Mouse (Mus musculus) stomach, embryonic 15.5 days (tissue): ENCODE measurements around the gene Hfe2. TPM values are rescaled to one million over a fixed set of nuclear protein-coding genes. Genes with fewer than 3 reads are reported as not detected.

ENCODE experiments used
- ATAC-seq: fragments of 200-750 bp; cut with Nextera tagmentation; 2 replicates; pipeline ENCODE4 v1.8.0; 2017; ENCODE audit warnings: low read depth, moderate number of reproducible peaks, moderate TSS enrichment; ENCODE audit not compliant: insufficient read depth, low FRiP score
- H3K27ac ChIP-seq: fragments of 300-500 bp; sonication (generic); 2 replicates; pipeline ENCODE4 v1.5.1; 2015; ENCODE audit warnings: mild to moderate bottlenecking, inconsistent platforms
- H3K27me3 ChIP-seq: fragments of 300-500 bp; sonication (generic); replicated peaks from 2 replicates; pipeline ENCODE4 v1.6.1; 2015; ENCODE audit warnings: inconsistent platforms
- H3K36me3 ChIP-seq: fragments of 300-500 bp; sonication (generic); 2 replicates; pipeline ENCODE4 v1.6.1; 2015; ENCODE audit warnings: inconsistent platforms
- H3K4me1 ChIP-seq: fragments of 300-500 bp; sonication (generic); 2 replicates; pipeline ENCODE4 v1.6.1; 2015; ENCODE audit warnings: inconsistent platforms
- H3K4me2 ChIP-seq: fragments of 300-500 bp; sonication (generic); 2 replicates; pipeline ENCODE4 v1.6.1; 2015; ENCODE audit warnings: mild to moderate bottlenecking, inconsistent platforms
- H3K4me3 ChIP-seq: fragments of 300-500 bp; sonication (generic); replicated peaks from 2 replicates; pipeline ENCODE4 v1.5.1; 2015; ENCODE audit warnings: inconsistent platforms
- H3K9ac ChIP-seq: fragments of 300-500 bp; sonication (generic); 2 replicates; pipeline ENCODE4 v1.6.1; 2015; ENCODE audit warnings: inconsistent platforms
- H3K9me3 ChIP-seq: fragments of 300-500 bp; sonication (generic); 2 replicates; pipeline ENCODE4 v1.6.1; 2016; ENCODE audit warnings: inconsistent platforms
- WGBS: fragments of 180-500 bp; shearing (Covaris S2); methylation state at CpG from one replicate; pipeline ENCODE4 v1.1.7; 2015; 5-methylcytosine and 5-hydroxymethylcytosine counted together
- polyA plus RNA-seq: library from polyadenylated mRNA; unstranded; fragments of >200 nt; fragmentation: Nextera tagmentation; extraction: Ambion mirVana; gene quantifications from 2 replicates; pipeline ENCODE4 v1.2.1, GENCODE M21; 2015

The Hfe2 gene
- polyA plus RNA-seq, 1 experiment from 2014 or later = 0.78 TPM

DNA sequence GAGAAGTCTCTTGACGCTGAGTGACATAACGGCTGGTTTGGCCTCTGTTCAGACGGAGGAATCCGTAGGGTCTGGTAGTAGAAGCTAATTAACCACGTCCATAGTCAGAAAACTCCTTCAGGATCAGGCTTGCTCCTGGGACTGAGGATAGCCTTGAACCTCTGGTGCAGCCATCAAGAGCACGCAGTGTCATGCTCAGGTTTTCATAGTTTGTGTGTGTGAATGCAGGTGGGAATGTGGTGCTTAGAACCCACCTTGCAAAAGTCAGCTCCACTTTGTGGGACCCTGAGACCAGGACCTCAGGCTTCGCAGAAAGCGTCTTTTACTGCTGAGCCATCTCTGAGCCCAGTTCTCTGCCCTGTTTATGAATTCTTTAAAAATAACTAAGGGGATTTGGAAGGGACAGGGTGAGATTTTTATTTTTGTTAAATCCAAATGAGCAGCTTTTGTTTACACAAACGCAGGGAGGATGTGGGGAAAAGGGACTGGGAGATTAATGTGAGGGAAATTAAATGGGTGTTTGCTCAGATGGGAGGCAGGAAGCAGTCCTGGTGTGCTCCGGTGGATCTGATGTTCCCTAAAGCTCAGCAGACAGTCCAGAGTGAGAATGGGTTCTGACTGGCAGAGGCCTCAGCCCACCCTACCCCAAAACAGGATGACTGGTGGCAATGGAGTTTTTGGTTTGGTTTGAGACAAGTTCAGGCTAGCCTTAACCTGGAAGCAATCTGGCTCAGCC, 37.1 kb downstream of the Hfe2 start:
- ATAC-seq = no peak
- H3K27ac ChIP-seq = peak overlapping the region; percentile 71
- H3K36me3 ChIP-seq = peaks cover 20% of the 10 kb centered on the region
- 34% methylated on average over 10 of the region's 10 CpGs for WGBS
- no peak overlapping the region for H3K9ac ChIP-seq
- peak overlapping the region; percentile 17; the same call in 1 of the 2 replicates for H3K4me3 ChIP-seq
- no peaks in the 10 kb centered on the region for H3K27me3 ChIP-seq
- H3K4me2 ChIP-seq = peak overlapping the region; percentile 19
- no peaks in the 10 kb centered on the region for H3K9me3 ChIP-seq
- H3K4me1 ChIP-seq = peaks cover 34% of the 10 kb centered on the region

DNA sequence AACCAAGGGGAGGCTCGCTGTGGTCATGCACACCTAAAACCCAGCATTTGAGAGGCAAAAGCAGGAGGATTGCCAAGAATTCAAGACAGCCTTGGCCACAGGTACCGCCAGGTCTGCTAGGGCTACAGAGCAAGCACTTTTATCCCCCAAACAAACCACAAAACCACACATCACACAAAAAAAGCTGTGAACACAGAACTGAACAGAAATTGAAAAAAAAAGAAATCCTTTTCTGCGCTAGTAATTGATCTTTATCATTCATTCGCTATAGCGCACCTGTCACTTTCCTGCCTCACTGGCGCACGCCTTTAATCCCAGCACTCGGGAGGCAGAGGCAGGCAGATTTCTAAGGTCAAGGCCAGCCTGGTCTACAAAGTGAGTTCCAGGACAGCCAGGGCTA, 38.3 kb downstream of the Hfe2 start:
- Histone ChIP-seq H3K27ac (no peak overlapping the region; the same call in 1 of the 2 replicates), H3K4me2 (no peak overlapping the region), H3K4me3 (no peak overlapping the region), H3K36me3 (peaks cover 20% of the 10 kb centered on the region), H3K9me3 (no peaks in the 10 kb centered on the region), H3K4me1 (peaks cover 34% of the 10 kb centered on the region), H3K9ac (no peak overlapping the region), H3K27me3 (no peaks in the 10 kb centered on the region)
- WGBS = 89% methylated on average over 8 of the region's 8 CpGs
- no peak for ATAC-seq

DNA sequence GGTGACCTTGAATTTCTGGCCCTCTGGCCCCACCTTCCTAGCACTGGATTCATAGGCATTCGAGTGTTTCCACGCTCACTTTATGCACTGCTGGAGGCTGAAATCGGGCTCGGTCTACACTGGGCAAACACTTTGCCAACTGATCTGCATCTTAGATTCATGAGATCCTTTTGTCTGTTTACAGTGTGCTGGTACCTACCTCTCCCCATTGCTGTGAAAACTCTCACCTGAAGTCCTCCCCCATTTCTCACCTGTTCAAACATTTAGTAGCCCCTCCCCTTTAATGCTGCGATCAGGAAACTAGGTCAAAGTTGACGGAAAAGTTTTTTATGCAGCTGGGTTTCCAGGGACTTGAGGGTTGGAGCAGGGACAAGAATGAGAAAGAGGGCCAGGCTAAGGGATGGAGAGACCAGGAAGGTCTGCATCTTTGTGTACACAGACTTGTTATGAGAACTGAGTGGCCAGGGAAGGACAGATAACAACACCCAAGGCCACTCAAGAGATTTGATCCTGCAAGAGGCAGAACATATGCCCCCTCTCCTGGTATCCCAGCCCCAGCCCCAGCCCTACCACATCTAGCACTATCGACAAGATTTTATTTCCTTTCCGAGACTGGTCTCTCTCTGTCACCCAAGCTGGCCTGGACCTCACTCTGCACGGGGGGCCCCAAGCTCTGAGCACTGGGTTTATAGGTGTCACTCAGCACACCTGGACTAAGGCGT, 39.1 kb downstream of the Hfe2 start:
- Histone ChIP-seq H3K36me3 (peaks cover 20% of the 10 kb centered on the region), H3K4me3 (no peak overlapping the region), H3K27ac (peak overlapping the region; percentile 83), H3K9me3 (no peaks in the 10 kb centered on the region), H3K4me1 (peaks cover 34% of the 10 kb centered on the region), H3K4me2 (peak overlapping the region; percentile 24; the same call in 1 of the 2 replicates), H3K27me3 (no peaks in the 10 kb centered on the region), H3K9ac (no peak overlapping the region)
- peak; percentile 54 for ATAC-seq
- WGBS = 42% methylated on average over 10 of the region's 10 CpGs

DNA sequence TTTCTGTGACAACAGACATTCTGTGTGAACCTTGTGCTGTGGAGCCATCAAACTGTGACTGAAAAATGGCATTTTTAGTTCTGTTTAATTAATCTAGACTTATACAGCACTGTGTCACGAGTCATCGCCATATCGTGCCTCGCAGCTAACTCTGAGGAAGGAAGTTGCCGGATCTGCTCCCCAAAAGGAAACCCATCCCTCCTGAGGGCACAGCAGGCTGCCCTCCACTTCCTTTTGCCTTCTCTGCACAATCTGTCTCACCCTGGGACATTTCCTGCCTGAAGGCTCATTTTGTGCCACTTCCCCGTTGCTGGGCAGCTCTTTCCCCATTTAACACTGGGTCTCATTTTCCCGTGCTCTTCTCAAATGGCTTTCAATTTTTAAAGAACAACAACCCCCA, 39.7 kb downstream of the Hfe2 start:
- H3K4me2 ChIP-seq = peak overlapping the region; percentile 24; the same call in 1 of the 2 replicates
- peak overlapping the region; percentile 83 for H3K27ac ChIP-seq
- no peaks in the 10 kb centered on the region for H3K27me3 ChIP-seq
- 43% methylated on average over 7 of the region's 7 CpGs for WGBS
- H3K36me3 ChIP-seq = peaks cover 18% of the 10 kb centered on the region
- H3K9ac ChIP-seq = no peak overlapping the region
- H3K4me3 ChIP-seq = no peak overlapping the region
- no peak for ATAC-seq
- peaks cover 31% of the 10 kb centered on the region for H3K4me1 ChIP-seq
- H3K9me3 ChIP-seq = no peaks in the 10 kb centered on the region

DNA sequence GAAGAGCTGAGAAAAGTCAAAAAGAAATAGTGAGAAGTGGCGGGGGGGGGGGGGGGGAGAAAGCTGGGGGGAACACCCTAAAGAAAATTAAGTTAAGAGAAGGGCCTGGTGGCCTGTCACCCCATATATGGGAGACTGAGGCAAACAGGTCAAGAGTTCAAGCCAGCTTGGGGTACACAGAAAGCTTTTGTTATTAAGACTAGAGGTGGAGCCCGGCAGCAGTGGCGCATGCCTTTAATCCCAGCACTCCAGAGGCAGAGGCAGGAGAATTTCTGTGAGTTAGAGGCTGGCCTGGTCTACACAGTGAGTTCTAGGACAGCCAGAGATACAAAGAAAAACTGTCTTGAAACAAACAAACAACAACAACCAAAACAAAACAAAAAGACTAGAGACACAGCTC, 40.1 kb downstream of the Hfe2 start:
- WGBS = 63% methylated on average over 3 of the region's 3 CpGs
- Histone ChIP-seq H3K4me2 (no peak overlapping the region), H3K4me1 (peaks cover 27% of the 10 kb centered on the region), H3K36me3 (peaks cover 14% of the 10 kb centered on the region), H3K27ac (peak overlapping the region; percentile 83), H3K27me3 (no peaks in the 10 kb centered on the region), H3K9me3 (no peaks in the 10 kb centered on the region), H3K9ac (no peak overlapping the region), H3K4me3 (no peak overlapping the region)
- ATAC-seq = no peak

DNA sequence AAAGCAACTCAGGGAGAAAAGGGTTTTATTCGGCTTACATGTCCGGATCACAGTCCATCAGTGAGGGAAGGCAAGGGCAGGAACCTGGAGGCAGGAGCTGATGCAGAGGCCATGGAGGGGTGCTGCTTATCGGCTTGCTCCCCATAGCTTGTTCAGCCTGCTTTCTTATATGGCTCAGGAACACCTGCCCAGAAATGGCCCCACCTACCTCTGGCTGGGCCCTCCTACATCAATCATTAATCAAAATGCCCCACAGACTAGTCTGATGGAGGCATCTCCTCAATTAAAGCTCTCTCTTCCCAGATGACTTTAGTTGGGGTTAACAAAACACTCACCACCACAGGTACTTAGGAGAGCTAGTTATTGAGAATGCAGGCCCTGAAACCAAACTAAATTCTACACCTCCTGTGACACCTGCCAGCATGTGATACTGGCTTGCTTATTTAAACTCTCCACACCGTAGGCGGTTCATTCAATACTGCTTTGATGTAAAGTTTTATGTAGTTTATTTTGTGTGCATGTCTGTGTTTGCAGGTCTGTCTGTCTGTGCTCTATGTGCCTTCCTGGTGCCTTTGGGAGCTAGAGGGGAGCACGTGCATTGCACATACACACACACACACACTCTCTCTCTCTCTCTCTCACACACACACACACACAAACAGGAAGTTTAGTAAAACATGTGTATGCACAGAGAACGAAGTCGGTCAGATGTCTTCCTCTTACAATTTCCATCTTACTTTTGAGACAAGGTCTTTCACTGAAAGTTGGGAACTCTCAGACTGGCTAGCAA, 41.9 kb downstream of the Hfe2 start:
- H3K4me1 ChIP-seq = peaks cover 17% of the 10 kb centered on the region
- no peak overlapping the region for H3K27ac ChIP-seq
- no peak for ATAC-seq

DNA sequence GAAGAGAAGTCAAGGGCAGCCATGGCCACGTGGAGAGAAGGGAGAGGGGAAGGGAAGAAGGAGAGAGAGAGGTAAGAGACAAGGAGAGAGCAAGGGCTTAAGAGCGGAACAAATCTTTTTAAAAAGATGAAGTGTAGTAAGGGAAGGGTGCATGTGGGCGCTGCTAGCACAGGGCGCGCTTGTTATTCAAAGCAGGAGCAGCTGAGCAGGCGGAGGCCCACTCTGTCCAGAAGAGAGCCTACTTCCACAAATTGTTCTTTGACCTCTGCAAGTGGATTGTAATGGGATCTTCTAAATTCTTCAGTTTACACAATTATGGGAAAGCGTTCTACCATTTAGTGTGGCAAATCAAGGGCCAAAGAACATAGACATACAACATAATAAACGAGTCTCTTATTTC, 43.6 kb downstream of the Hfe2 start:
- no peaks in the 10 kb centered on the region for H3K9me3 ChIP-seq
- ATAC-seq = no peak
- no peak overlapping the region for H3K4me3 ChIP-seq
- H3K27ac ChIP-seq = peak overlapping the region; percentile 18; the same call in 1 of the 2 replicates
- H3K9ac ChIP-seq = no peak overlapping the region
- peaks cover 14% of the 10 kb centered on the region; the same call in 1 of the 2 replicates for H3K4me1 ChIP-seq
- no peaks in the 10 kb centered on the region for H3K36me3 ChIP-seq
- H3K4me2 ChIP-seq = no peak overlapping the region
- no peaks in the 10 kb centered on the region for H3K27me3 ChIP-seq
- 73% methylated on average over 8 of the region's 8 CpGs for WGBS

More for the DNA sequence above, 41.9 kb downstream of the Hfe2 start:
- WGBS = 72% methylated on average over 8 of the region's 8 CpGs
- Histone ChIP-seq H3K4me2 (no peak overlapping the region), H3K9me3 (no peaks in the 10 kb centered on the region), H3K36me3 (no peaks in the 10 kb centered on the region), H3K4me3 (no peak overlapping the region), H3K9ac (no peak overlapping the region), H3K27me3 (no peaks in the 10 kb centered on the region)

DNA sequence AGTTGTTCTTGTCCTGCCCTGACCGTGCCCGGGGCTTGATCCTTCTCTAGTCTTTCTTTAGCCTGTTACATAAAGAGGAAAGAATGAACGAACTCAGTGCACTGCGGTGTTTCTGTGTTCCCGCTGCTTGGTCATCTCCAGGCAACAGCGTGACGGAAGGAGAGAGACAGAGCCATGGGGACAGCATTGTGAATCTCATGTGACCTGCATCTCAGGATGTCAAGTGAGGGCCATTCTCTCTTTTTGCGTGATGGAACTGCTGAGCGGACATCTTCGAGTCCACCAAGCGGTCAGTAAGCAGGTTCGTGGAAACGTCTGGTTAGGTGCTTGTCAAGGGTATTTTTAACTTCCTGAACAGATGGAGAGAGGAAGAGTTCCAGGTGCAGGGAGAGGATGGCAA, 44.5 kb downstream of the Hfe2 start:
- 91% methylated on average over 13 of the region's 13 CpGs for WGBS
- no peak overlapping the region for H3K27ac ChIP-seq
- ATAC-seq = no peak

DNA sequence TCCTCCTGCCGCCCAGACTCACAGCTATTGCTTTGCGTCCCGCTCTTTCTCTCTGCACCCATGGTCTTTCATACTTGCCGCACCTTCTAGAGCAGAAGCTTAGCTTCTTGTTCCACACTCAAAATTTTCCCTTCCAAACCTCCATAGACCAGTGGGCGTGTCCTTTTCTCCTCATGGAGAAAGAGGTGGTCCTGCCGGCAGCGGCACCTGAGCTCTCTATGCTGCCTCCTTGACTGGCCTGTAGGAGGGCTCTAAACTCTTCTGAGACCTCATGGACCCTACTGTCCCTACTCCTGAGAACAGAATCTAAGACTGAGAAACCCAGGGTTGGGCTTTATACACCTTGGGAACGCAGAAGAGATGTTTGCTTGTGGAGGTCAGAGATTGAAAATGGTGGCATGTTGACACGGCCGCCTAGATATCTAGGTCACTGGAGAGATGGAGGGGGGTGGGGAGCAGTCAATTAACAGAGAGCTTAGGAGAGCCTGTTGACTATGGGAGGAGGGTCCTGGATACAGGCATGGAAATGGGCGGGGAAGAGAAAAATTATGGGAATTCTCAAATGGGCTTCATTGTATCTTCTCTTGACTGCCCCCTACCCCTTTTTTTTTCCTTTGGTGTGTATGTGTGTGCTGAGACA, 45.1 kb downstream of the Hfe2 start:
- Histone ChIP-seq H3K9me3 (no peaks in the 10 kb centered on the region), H3K27ac (peak overlapping the region; percentile 35; the same call in 1 of the 2 replicates), H3K27me3 (no peaks in the 10 kb centered on the region), H3K36me3 (no peaks in the 10 kb centered on the region), H3K4me3 (no peak overlapping the region), H3K4me1 (peaks cover 8% of the 10 kb centered on the region; the same call in 1 of the 2 replicates), H3K4me2 (no peak overlapping the region), H3K9ac (no peak overlapping the region)
- 76% methylated on average over 11 of the region's 11 CpGs for WGBS
- ATAC-seq = no peak

More for the DNA sequence above, 44.5 kb downstream of the Hfe2 start:
- H3K36me3 ChIP-seq = no peaks in the 10 kb centered on the region
- no peaks in the 10 kb centered on the region for H3K27me3 ChIP-seq
- peaks cover 10% of the 10 kb centered on the region; the same call in 1 of the 2 replicates for H3K4me1 ChIP-seq
- H3K4me3 ChIP-seq = no peak overlapping the region
- H3K9me3 ChIP-seq = no peaks in the 10 kb centered on the region
- no peak overlapping the region for H3K9ac ChIP-seq
- H3K4me2 ChIP-seq = no peak overlapping the region

DNA sequence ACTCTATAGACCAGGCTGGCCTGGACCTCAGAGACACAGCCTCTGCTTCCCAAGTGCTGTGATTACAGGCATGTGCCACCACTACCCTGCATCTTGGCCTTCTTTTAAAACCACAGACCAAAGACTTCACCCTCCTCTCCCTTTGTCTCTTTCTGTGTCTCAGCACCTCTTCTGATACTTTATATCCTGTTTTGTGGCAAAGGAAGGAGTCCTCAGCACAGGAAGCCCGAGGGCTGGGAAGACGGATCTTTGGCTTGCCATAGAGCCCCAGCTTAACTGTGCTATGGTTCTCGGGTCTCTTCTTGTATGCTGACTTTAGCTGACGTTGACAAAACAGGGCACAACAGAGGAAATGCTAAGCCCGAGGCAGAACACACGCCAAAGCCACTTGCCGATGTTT, 45.7 kb downstream of the Hfe2 start:
- Histone ChIP-seq H3K4me3 (no peak overlapping the region), H3K36me3 (no peaks in the 10 kb centered on the region), H3K4me1 (peaks cover 14% of the 10 kb centered on the region), H3K9ac (no peak overlapping the region), H3K9me3 (no peaks in the 10 kb centered on the region), H3K4me2 (no peak overlapping the region), H3K27me3 (no peaks in the 10 kb centered on the region), H3K27ac (peak overlapping the region; percentile 35; the same call in 1 of the 2 replicates)
- no peak for ATAC-seq
- 65% methylated on average over 7 of the region's 7 CpGs for WGBS

DNA sequence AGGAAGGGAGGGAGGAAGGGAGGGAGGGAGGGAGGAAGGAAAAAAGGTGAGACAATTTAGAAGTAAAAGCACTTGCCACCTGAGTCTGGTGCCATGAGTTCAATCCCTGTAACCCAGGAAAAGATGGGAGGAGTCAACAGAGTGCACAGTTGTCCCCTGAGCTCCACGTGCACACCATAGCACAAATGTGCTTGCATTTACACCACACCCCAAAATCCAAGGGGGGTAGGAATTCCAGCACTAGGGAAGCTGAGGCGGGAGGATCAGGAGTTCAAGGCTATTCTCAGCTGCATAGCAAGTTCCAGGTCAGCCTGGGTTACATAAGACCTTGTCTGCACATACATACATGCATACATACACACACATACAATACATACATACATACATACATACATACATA, 46.4 kb downstream of the Hfe2 start:
- whole genome bisulfite sequencing = 69% methylated on average over 2 of the region's 2 CpGs
- no peaks in the 10 kb centered on the region for H3K36me3 ChIP-seq

More for the DNA sequence above, 46.4 kb downstream of the Hfe2 start:
- Histone ChIP-seq H3K27me3 (no peaks in the 10 kb centered on the region), H3K4me3 (no peak overlapping the region), H3K4me2 (no peak overlapping the region), H3K4me1 (peaks cover 20% of the 10 kb centered on the region), H3K27ac (no peak overlapping the region), H3K9me3 (no peaks in the 10 kb centered on the region), H3K9ac (no peak overlapping the region)
- ATAC-seq = no peak
